ENCODE assay signal across 8 mouse cellular contexts in the genomic region with DNA sequence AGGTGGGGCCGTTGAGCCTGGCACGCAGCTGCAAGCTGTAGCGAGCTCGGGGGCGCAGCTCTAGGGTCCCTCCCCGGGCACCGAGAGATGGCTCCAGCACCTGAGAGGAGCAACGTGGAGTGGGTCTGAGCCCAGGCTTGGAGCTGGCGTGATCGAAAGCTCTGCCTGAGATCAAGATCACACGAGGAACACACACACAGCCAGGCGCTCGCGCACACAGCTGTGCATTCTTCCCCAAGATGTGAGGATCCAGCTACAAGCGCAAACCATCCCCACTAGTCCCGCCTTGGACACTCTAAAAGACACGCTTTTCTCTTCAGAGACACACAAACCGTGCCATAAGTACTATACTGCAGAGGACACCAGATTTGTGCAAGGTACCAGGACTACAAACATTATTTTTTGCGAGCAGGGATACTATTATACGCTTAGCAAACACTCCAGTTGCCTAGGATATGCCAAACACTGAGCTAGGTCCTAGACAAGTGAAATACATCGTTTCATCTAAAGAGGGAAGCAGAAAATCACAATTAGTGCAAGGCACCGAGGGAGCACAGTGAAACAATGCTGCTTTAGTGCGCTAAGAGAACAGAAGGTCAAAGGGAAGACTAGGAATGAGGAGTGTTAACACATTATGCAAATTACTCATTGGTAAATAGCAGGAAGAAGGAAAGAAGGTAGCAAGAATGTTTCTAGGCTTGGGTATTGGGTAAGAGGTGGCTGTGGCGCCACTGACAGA. TPM values are rescaled to one million over a fixed set of nuclear protein-coding genes. Genes with fewer than 3 reads are reported as not detected.
DNase-seq lines count a peak whose midpoint lies in the region; ATAC-seq and TF ChIP-seq lines count a peak whose summit lies in the region.

No protein-coding gene starts in this region.

- WGBS in forebrain, embryonic 10.5 days, result 22% methylated on average over 24 of the region's 24 CpGs
- 54% methylated on average over 24 of the region's 24 CpGs for WGBS in liver, embryonic 12.5 days (ENCODE audit: insufficient replicate concordance)

- ATAC-seq in liver, embryonic 12.5 days, result no peak

- H3K9me3 ChIP-seq in forebrain, embryonic 10.5 days, result no peaks in the 10 kb centered on the region
- no peaks in the 10 kb centered on the region for H3K9me3 ChIP-seq in liver, embryonic 12.5 days (replicated peaks)

- peak overlapping the region; percentile 57 for H3K4me2 ChIP-seq in liver, embryonic 12.5 days

- H3K36me3 ChIP-seq in forebrain, embryonic 10.5 days (replicated peaks), result no peaks in the 10 kb centered on the region
- H3K36me3 ChIP-seq in liver, embryonic 12.5 days, result no peaks in the 10 kb centered on the region

- peak overlapping the region; percentile 67 for H3K27ac ChIP-seq in left cerebral cortex, adult 2 months
- H3K27ac ChIP-seq in forebrain, embryonic 10.5 days, result peak overlapping the region; percentile 80
- H3K27ac ChIP-seq in liver, embryonic 12.5 days, result no peak overlapping the region

- no peak; the same call in none of the 2 replicates for TF ChIP-seq CTCF in left cerebral cortex, adult 2 months (IDR thresholded peaks at IDR 0.05)

- no peak overlapping the region for H3K9ac ChIP-seq in liver, embryonic 12.5 days

- intact Hi-C loops in left cerebral cortex, adult 2 months (cut with DNase I), result loop anchor here (5.0 kb wide), 2 partner anchors 96 to 131 kb away; a partner anchor contains a TSS
- intact Hi-C loops in left cerebral cortex, postnatal 4 days (cut with DNase I), result no loop called here

- peaks cover 21% of the 10 kb centered on the region for H3K4me1 ChIP-seq in forebrain, embryonic 10.5 days
- peaks cover 7% of the 10 kb centered on the region for H3K4me1 ChIP-seq in liver, embryonic 12.5 days

- peak overlapping the region; percentile 41 for H3K4me3 ChIP-seq in left cerebral cortex, adult 2 months
- peak overlapping the region; percentile 50 for H3K4me3 ChIP-seq in forebrain, embryonic 10.5 days
- H3K4me3 ChIP-seq in liver, embryonic 12.5 days, result peak overlapping the region; percentile 28

- H3K27me3 ChIP-seq in forebrain, embryonic 10.5 days (ENCODE audit: poor library complexity, severe bottlenecking), result peaks cover 4% of the 10 kb centered on the region; the same call in 1 of the 2 replicates
- H3K27me3 ChIP-seq in liver, embryonic 12.5 days (replicated peaks), result no peaks in the 10 kb centered on the region; the same call in 1 of the 2 replicates

- DNase-seq in left cerebral cortex, adult 2 months (ENCODE audit: extremely low spot score in 1 of 2, low spot score in 2 of 2), result no peak
- DNase-seq in left cerebral cortex, postnatal 4 days, result no peak
- DNase-seq in forebrain, embryonic 10.5 days (ENCODE audit: extremely low spot score, low spot score), result no peak
- DNase-seq in retina, postnatal 1 day, result peak; percentile 27
- DNase-seq in cerebellum, postnatal 25 days, result no peak
- no peak for DNase-seq in adrenal gland, postnatal 36 days
- DNase-seq in layer of hippocampus, adult 11-12 months (ENCODE audit: low spot score), result no peak

RNA-seq across cellular contexts. Expression of a gene that starts 9.4 kb away (rescaled TPM):
- total RNA-seq in left cerebral cortex, adult 2 months (2021), result 1 to 10 TPM in 1 of 2 experiments, under 1 TPM in 1; 0.81 to 1.8 TPM
- total RNA-seq in left cerebral cortex, postnatal 4 days (2021), result 10 to 100 TPM in 1 of 2 experiments, 1 to 10 TPM in 1; 8.2 to 11.2 TPM
- polyA plus RNA-seq in forebrain, embryonic 10.5 days (2016; fragmentation: Nextera tagmentation; extraction: Ambion mirVana), result 446 and 451 TPM in 2 replicates
- polyA plus RNA-seq in liver, embryonic 12.5 days (2016; fragmentation: Nextera tagmentation; extraction: Ambion mirVana), result 240 and 250 TPM in 2 replicates
- 1 to 10 TPM; 7.6 to 8.5 TPM for total RNA-seq in adrenal gland, postnatal 36 days (2021)

RNA-seq across cellular contexts. Expression of a gene that starts 10.7 kb away (rescaled TPM):
- total RNA-seq in left cerebral cortex, adult 2 months (2021), result 1 to 10 TPM in 1 of 2 experiments, under 1 TPM in 1; 0.79 to 1.4 TPM
- not detected for total RNA-seq in left cerebral cortex, postnatal 4 days (2021)
- polyA plus RNA-seq in forebrain, embryonic 10.5 days (2016; fragmentation: Nextera tagmentation; extraction: Ambion mirVana), result 0.79 and 2.0 TPM in 2 replicates
- polyA plus RNA-seq in liver, embryonic 12.5 days (2016; fragmentation: Nextera tagmentation; extraction: Ambion mirVana), result 17.4 and 19.4 TPM in 2 replicates
- under 1 TPM in 1 of 2 experiments, not detected in 1; 0.13 TPM for total RNA-seq in adrenal gland, postnatal 36 days (2021)

RNA-seq across cellular contexts. Expression of a gene that starts 18.7 kb away (rescaled TPM):
- total RNA-seq in left cerebral cortex, adult 2 months (2021), result 10 to 100 TPM; 18.6 to 25.3 TPM
- total RNA-seq in left cerebral cortex, postnatal 4 days (2021), result 10 to 100 TPM; 17.0 to 17.9 TPM
- 42.8 and 45.5 TPM in 2 replicates for polyA plus RNA-seq in forebrain, embryonic 10.5 days (2016; fragmentation: Nextera tagmentation; extraction: Ambion mirVana)
- polyA plus RNA-seq in liver, embryonic 12.5 days (2016; fragmentation: Nextera tagmentation; extraction: Ambion mirVana), result 117 and 127 TPM in 2 replicates
- 100 to 1,000 TPM in 1 of 2 experiments, 10 to 100 TPM in 1; 91.2 to 115 TPM for total RNA-seq in adrenal gland, postnatal 36 days (2021)

RNA-seq across cellular contexts. Expression of a gene that starts 37.4 kb away (rescaled TPM):
- total RNA-seq in left cerebral cortex, adult 2 months (2021), result 10 to 100 TPM; 54.2 to 63.5 TPM
- 10 to 100 TPM; 75.7 to 77.6 TPM for total RNA-seq in left cerebral cortex, postnatal 4 days (2021)
- polyA plus RNA-seq in forebrain, embryonic 10.5 days (2016; fragmentation: Nextera tagmentation; extraction: Ambion mirVana), result 171 and 178 TPM in 2 replicates
- 105 and 109 TPM in 2 replicates for polyA plus RNA-seq in liver, embryonic 12.5 days (2016; fragmentation: Nextera tagmentation; extraction: Ambion mirVana)
- 10 to 100 TPM; 69.6 to 74.0 TPM for total RNA-seq in adrenal gland, postnatal 36 days (2021)

RNA-seq across cellular contexts. Expression of a gene that starts 37.5 kb away (rescaled TPM):
- 10 to 100 TPM; 40.3 to 43.4 TPM for total RNA-seq in left cerebral cortex, adult 2 months (2021)
- total RNA-seq in left cerebral cortex, postnatal 4 days (2021), result 10 to 100 TPM; 43.3 to 48.3 TPM
- polyA plus RNA-seq in forebrain, embryonic 10.5 days (2016; fragmentation: Nextera tagmentation; extraction: Ambion mirVana), result 8.7 and 9.7 TPM in 2 replicates
- polyA plus RNA-seq in liver, embryonic 12.5 days (2016; fragmentation: Nextera tagmentation; extraction: Ambion mirVana), result 4.8 and 4.9 TPM in 2 replicates
- total RNA-seq in adrenal gland, postnatal 36 days (2021), result 10 to 100 TPM; 20.0 to 21.6 TPM
